Mouse (Mus musculus) limb, embryonic 10.5 days (tissue): ENCODE results near the gene Ndufaf2. TPM values are rescaled to one million over a fixed set of nuclear protein-coding genes. Genes with fewer than 3 reads are reported as not detected.

Experiments used
- DNase-seq: peaks from one replicate; pipeline ENCODE4 v3.0.0-alpha.2; 2017; ENCODE audit warnings: low spot score
- H3K27ac ChIP-seq: fragments of 300-500 bp; sonication (generic); 2 replicates; pipeline ENCODE4 v1.5.1; 2016; ENCODE audit warnings: mild to moderate bottlenecking
- H3K27me3 ChIP-seq: fragments of 300-500 bp; sonication (generic); 2 replicates; pipeline ENCODE4 v1.6.1; 2016; ENCODE audit warnings: low read depth, mild to moderate bottlenecking; ENCODE audit not compliant: poor library complexity, severe bottlenecking
- H3K36me3 ChIP-seq: fragments of 300-500 bp; sonication (generic); 2 replicates; pipeline ENCODE4 v1.6.1; 2016; ENCODE audit warnings: mild to moderate bottlenecking, moderate library complexity
- H3K4me1 ChIP-seq: fragments of 300-500 bp; sonication (generic); 2 replicates; pipeline ENCODE4 v1.6.1; 2016
- H3K4me3 ChIP-seq: fragments of 300-500 bp; sonication (generic); 2 replicates; pipeline ENCODE4 v1.5.1; 2016; ENCODE audit warnings: mild to moderate bottlenecking, moderate library complexity
- H3K9me3 ChIP-seq: fragments of 300-500 bp; sonication (generic); replicated peaks from 2 replicates; pipeline ENCODE4 v1.6.1; 2016; ENCODE audit warnings: mild to moderate bottlenecking
- WGBS: fragments of 180-500 bp; shearing (Covaris S2); methylation state at CpG from one replicate; pipeline ENCODE4 v1.1.7; 2016; 5-methylcytosine and 5-hydroxymethylcytosine counted together
- polyA plus RNA-seq: library from polyadenylated mRNA; unstranded; fragments of >200 nt; fragmentation: Nextera tagmentation; extraction: Ambion mirVana; gene quantifications from 2 replicates; pipeline ENCODE4 v1.2.1, GENCODE M21; 2016

Ndufaf2 gene
- polyA plus RNA-seq, 1 experiment from 2014 or later = 89.8 TPM

DNA sequence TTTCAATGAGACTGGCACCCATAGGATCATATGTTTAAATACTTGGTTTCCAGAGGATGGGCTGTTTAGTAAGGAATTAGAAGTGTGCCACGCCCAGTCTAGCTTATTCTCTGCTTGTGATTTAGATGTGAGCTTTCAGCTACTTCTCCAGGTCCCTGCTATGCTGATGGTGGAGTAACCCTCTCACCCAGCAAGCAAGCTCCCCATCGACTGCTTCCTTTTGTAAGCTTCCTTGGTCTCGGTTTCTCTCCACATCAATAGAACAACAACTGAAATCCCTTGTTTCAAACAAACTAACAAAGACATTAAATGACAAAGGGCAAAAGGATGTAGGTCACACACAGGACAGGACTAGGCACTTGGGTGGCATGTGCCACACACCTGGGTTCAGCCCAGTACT, 118.0 kb downstream of the Ndufaf2 start:
- H3K4me1 ChIP-seq = peaks cover 35% of the 10 kb centered on the region
- 78% methylated on average over 3 of the region's 3 CpGs for WGBS
- H3K4me3 ChIP-seq = no peak overlapping the region
- no peaks in the 10 kb centered on the region for H3K36me3 ChIP-seq
- no peaks in the 10 kb centered on the region for H3K9me3 ChIP-seq
- no peak overlapping the region for H3K27ac ChIP-seq
- no peak for DNase-seq
- no peaks in the 10 kb centered on the region for H3K27me3 ChIP-seq

DNA sequence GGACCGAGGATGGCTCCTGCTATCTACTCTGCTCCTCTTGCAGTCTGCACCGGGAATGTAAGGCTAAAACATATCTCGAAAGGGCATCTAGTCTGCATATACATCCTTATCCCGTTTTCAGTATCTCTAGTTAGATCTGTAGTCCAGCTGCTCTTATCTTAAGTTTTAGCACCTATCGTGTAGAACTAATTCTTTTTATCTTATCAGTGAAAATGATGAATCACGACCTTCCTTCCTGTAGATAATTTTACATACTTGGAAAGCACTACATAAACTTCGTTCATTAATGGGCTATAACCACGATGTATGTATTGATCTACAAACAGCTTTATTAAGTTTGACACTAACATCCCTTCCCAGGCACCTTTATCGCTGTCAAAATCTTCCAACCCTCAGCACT, 118.5 kb downstream of the Ndufaf2 start:
- Histone ChIP-seq H3K4me1 (peaks cover 31% of the 10 kb centered on the region), H3K36me3 (no peaks in the 10 kb centered on the region), H3K27me3 (no peaks in the 10 kb centered on the region), H3K9me3 (no peaks in the 10 kb centered on the region), H3K27ac (no peak overlapping the region), H3K4me3 (no peak overlapping the region)
- WGBS = 76% methylated on average over 9 of the region's 9 CpGs
- no peak for DNase-seq

DNA sequence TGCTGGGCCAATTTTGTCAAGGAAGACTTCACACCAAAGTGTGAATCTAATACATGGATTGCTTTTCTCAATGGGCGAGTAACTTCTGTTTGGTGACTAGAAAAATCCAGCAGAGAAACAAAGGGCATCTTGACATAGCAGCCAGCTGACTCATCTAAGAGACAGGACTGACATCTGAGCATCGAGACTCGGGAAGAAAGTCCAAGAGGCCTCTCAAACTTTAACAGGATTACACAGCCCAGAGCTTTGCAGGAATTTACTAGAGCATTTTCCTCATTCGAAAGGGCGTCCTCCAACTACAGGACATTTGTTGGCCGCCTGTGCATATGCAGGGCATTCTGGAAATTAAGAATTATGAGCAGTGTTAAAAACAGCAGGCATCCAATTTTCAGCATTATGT, 119.0 kb downstream of the Ndufaf2 start:
- 75% methylated on average over 6 of the region's 6 CpGs for WGBS
- no peak overlapping the region for H3K4me3 ChIP-seq
- H3K4me1 ChIP-seq = peaks cover 31% of the 10 kb centered on the region
- no peaks in the 10 kb centered on the region for H3K36me3 ChIP-seq
- DNase-seq = no peak
- H3K27me3 ChIP-seq = no peaks in the 10 kb centered on the region
- H3K27ac ChIP-seq = no peak overlapping the region
- H3K9me3 ChIP-seq = no peaks in the 10 kb centered on the region

DNA sequence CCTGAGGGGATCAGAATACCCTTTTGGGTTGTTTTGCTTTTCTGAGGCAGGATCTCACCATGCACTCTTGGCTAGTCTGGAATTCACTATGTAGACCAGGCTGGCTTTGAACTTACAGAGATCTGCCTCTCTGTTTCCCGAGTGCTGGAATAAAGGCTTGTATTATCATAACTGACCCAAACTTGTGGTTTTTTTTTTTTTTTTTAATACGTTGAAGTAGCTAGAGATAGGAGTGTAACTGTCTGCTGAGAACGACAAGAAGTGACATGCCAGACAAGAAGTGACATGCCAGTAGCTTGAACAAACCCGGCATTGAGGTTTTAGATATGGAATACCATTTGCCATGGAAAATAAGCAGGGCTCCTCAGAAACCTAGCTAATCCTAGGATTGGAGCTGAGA, 125.6 kb downstream of the Ndufaf2 start:
- DNase-seq = no peak
- Histone ChIP-seq H3K36me3 (no peaks in the 10 kb centered on the region), H3K4me3 (no peak overlapping the region), H3K27ac (no peak overlapping the region), H3K9me3 (no peaks in the 10 kb centered on the region), H3K27me3 (no peaks in the 10 kb centered on the region), H3K4me1 (no peaks in the 10 kb centered on the region)
- 91% methylated on average over 4 of the region's 4 CpGs for WGBS

DNA sequence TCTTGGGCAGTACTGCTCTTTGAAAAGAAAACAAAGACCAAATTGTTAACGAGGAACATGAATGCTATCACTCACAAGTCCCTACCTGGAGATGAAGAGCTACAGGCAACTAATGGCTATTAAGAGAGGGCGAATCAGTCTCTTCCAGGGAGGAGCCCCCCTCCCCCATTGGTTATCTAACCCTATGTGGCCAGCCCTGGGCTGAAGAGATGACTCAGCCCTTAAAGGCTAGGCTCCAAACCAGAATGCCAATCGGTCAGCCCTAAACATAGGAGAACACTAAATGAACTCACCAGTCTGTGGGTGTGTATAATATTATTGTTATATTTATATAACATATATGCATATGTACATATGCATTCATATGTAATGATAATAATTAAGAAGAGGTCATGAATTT, 132.6 kb downstream of the Ndufaf2 start:
- H3K9me3 ChIP-seq = no peaks in the 10 kb centered on the region
- H3K36me3 ChIP-seq = no peaks in the 10 kb centered on the region
- H3K4me1 ChIP-seq = no peaks in the 10 kb centered on the region
- H3K27ac ChIP-seq = no peak overlapping the region
- 76% methylated on average over 3 of the region's 3 CpGs for WGBS
- no peaks in the 10 kb centered on the region for H3K27me3 ChIP-seq
- DNase-seq = no peak
- no peak overlapping the region for H3K4me3 ChIP-seq

DNA sequence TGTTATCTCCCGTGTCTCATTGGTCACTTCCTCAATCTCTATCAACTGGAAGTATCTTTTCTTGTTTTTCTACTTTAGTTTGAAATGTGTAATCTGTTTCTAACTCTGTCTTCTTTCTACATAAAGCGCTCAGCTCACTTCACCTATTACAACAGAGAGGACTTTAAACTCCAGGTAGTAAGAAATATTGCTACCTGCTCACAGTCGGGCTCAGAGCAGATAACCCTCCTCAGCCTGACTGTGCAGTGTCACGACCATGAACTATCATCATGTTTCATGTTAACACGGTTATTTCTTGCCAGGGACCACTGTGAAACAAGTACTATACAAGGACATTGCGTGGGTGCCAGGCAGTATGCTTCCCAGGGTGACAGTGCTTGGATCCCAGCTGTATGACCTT, 141.1 kb downstream of the Ndufaf2 start:
- H3K4me3 ChIP-seq = no peak overlapping the region
- DNase-seq = no peak
- no peaks in the 10 kb centered on the region for H3K9me3 ChIP-seq
- H3K4me1 ChIP-seq = peaks cover 3% of the 10 kb centered on the region; the same call in 1 of the 2 replicates
- no peak overlapping the region for H3K27ac ChIP-seq
- H3K27me3 ChIP-seq = no peaks in the 10 kb centered on the region
- WGBS = 81% methylated on average over 6 of the region's 6 CpGs
- no peaks in the 10 kb centered on the region for H3K36me3 ChIP-seq

DNA sequence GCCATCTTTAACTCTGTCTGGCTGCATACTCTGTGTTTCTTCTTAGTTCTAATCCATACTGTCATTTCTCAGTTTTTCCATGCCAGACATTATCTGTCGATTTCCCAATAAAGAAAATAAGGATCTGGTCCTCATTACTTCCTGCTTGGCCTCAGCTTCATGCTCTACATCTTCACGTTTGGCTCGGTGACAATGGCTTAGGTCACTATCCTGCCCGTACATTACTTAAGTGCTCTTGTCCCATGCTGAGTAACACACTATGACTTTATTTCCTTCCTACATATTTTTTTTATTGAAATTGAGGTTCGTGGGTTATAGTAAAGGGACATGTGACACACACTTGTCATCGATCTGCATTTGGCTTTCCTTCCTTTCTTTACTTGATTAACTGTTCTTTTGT, 143.3 kb downstream of the Ndufaf2 start:
- Histone ChIP-seq H3K9me3 (no peaks in the 10 kb centered on the region), H3K27ac (no peak overlapping the region), H3K27me3 (no peaks in the 10 kb centered on the region), H3K4me1 (peaks cover 3% of the 10 kb centered on the region; the same call in 1 of the 2 replicates), H3K36me3 (no peaks in the 10 kb centered on the region), H3K4me3 (no peak overlapping the region)
- 90% methylated on average over 6 of the region's 6 CpGs for WGBS
- DNase-seq = no peak

DNA sequence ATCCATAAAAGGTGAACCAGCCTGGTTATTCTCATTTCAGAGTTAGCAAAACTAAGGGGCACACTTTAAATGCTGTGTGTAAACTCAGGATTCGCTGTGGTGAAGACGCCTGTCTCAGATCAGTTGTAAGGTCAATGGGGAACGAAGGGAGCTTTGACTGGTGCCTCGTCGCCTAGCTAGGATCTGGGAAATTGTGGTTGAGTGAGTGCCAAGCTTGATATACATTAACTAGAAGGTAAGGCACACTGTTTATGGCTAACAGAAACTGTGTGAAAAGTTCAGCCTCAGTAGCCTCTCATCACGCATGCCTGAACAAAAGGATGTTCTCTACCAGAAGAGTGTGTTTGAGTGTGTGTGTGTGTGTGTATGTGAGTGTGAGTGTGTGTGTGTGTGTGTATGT, 144.6 kb downstream of the Ndufaf2 start:
- no peak for DNase-seq
- H3K27me3 ChIP-seq = no peaks in the 10 kb centered on the region
- peaks cover 3% of the 10 kb centered on the region; the same call in 1 of the 2 replicates for H3K4me1 ChIP-seq
- H3K27ac ChIP-seq = no peak overlapping the region
- no peaks in the 10 kb centered on the region for H3K36me3 ChIP-seq
- H3K9me3 ChIP-seq = no peaks in the 10 kb centered on the region
- WGBS = 89% methylated on average over 6 of the region's 6 CpGs
- no peak overlapping the region for H3K4me3 ChIP-seq

DNA sequence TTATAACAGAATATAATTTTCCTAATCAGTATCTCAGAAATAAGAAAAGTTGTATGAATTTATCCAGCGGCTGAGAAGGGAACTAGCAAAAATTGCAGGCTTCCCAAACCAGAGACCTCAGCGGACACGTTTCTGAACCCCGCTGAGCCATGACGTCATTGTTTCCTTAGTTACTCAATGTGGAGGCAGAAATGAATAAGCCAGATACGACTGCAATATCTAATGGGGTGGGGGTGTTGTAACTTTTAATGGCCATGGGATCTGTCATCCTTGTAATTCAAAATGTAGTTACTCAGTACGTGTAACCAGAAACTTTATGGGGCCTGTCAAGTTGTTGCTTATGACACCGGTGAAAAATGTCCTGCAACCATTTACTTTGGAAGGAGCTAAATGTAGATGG, 145.3 kb downstream of the Ndufaf2 start:
- 90% methylated on average over 8 of the region's 8 CpGs for WGBS
- no peaks in the 10 kb centered on the region for H3K36me3 ChIP-seq

DNA sequence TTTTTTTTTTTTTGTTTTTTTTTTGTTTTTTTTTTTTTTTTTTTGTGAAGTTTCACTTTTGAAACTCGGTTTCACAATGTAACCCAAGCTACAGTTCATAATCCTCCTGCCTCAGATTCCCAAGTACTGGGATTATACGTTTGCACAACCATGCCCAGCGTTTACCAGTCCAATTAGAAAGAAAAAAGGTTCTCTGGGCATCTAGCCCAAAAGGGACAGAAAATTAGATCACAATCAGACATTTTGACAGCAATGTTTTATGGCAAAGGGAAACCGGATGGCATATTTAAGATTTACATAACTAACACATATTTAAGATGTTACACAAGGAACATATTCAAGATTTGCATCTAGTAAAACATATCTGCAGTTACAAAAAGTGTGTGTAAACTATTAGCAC, 150.6 kb downstream of the Ndufaf2 start:
- Histone ChIP-seq H3K9me3 (no peaks in the 10 kb centered on the region), H3K4me3 (no peak overlapping the region), H3K36me3 (no peaks in the 10 kb centered on the region), H3K27ac (no peak overlapping the region), H3K27me3 (no peaks in the 10 kb centered on the region), H3K4me1 (peaks cover 17% of the 10 kb centered on the region)
- DNase-seq = no peak
- 91% methylated on average over 4 of the region's 4 CpGs for WGBS

More for the DNA sequence above, 145.3 kb downstream of the Ndufaf2 start:
- H3K9me3 ChIP-seq = no peaks in the 10 kb centered on the region
- H3K27me3 ChIP-seq = no peaks in the 10 kb centered on the region
- no peak overlapping the region for H3K27ac ChIP-seq
- H3K4me1 ChIP-seq = peaks cover 3% of the 10 kb centered on the region; the same call in 1 of the 2 replicates
- no peak for DNase-seq
- no peak overlapping the region for H3K4me3 ChIP-seq

DNA sequence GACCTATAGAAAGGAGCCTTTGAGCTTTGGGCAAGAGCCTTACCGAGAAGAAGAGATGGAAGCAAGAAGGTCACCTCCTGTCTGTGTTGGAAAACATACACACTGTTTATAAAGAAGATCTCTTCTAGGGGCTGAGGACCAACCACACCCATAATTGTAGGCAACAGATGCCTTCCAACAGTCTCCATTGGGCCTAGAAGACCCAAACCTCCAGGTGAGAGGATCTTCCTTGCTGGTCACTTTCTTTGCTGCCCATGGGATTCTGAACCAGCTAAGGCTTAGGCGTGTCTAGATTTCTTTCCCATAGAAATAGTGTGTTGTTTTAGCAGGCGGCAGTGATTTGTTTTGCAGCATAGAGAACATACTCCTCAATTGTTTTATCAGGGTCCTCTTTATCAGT, 162.1 kb downstream of the Ndufaf2 start:
- 95% methylated on average over 3 of the region's 3 CpGs for WGBS
- Histone ChIP-seq H3K36me3 (no peaks in the 10 kb centered on the region), H3K27me3 (no peaks in the 10 kb centered on the region), H3K4me1 (no peaks in the 10 kb centered on the region), H3K27ac (no peak overlapping the region), H3K4me3 (no peak overlapping the region), H3K9me3 (no peaks in the 10 kb centered on the region)
- DNase-seq = no peak

DNA sequence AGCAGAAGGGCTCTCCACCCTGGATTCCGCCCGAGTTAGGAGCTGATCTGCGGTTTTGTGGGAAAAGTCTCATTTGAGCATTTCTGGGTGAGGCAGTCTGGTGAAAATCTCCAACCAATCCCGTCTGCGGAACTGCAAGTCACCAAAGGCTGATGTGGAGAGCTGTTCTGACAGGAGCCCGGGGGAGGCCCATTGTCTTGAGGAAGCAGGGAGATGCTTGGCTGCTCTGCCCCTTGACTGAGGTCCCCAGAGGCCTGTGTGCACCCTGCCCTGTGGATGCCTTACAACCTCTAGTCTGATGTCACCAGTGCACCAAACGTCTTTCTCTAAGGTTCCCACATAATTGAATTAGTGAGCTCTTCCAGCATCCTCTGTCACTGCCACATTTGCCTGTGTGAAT, 163.2 kb downstream of the Ndufaf2 start:
- H3K4me3 ChIP-seq = no peak overlapping the region
- no peaks in the 10 kb centered on the region for H3K9me3 ChIP-seq
- H3K27ac ChIP-seq = no peak overlapping the region
- H3K36me3 ChIP-seq = no peaks in the 10 kb centered on the region
- H3K27me3 ChIP-seq = no peaks in the 10 kb centered on the region
- no peak for DNase-seq
- no peaks in the 10 kb centered on the region for H3K4me1 ChIP-seq
- 81% methylated on average over 7 of the region's 7 CpGs for WGBS

DNA sequence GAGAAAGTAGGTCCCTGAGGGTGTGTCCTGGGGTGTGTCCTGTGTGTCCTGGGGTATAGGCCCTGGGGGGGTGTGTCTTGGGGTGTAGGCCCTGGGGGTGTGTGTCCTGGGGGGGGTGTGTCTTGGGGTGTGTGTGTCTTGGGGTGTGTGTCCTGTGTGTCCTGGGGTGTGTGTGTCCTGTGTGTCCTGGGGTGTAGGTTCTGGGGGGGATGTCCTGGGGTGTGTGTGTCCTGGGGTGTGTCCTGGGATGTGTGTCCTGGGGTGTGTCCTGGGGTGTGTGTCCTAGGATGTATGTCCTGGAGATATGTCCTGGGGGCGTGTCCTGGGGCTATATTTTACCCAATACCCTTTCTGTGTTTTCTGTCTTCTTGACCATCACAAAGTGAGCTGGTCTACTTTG, 165.8 kb downstream of the Ndufaf2 start:
- Histone ChIP-seq H3K27me3 (no peaks in the 10 kb centered on the region), H3K4me3 (no peak overlapping the region), H3K9me3 (no peaks in the 10 kb centered on the region), H3K27ac (no peak overlapping the region), H3K4me1 (no peaks in the 10 kb centered on the region), H3K36me3 (no peaks in the 10 kb centered on the region)
- 86% methylated on average over 1 of the region's 1 CpGs for WGBS
- DNase-seq = no peak

DNA sequence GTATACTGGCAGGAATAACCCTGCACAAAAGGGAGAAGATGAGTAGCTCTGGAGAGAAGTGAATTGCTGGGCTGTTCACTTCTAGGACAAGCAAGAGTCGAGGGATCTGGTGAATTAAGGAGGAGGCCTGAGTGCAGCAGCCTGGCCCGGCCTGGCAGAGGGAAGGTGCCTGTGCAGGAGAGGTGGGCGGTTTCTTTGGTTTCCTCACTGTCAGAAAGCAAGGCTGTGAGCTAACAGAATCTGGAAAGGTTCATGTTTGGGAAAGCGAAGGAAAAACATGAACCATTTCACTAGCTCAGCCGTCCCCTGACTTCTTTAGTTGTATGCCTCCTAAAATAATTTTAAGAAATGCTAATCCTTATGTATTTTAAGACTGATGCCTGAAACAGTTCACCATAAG, 173.8 kb downstream of the Ndufaf2 start:
- no peak for DNase-seq
- H3K9me3 ChIP-seq = no peaks in the 10 kb centered on the region
- 80% methylated on average over 5 of the region's 5 CpGs for WGBS
- no peaks in the 10 kb centered on the region for H3K36me3 ChIP-seq
- H3K4me3 ChIP-seq = no peak overlapping the region
- no peaks in the 10 kb centered on the region for H3K27me3 ChIP-seq
- no peaks in the 10 kb centered on the region for H3K4me1 ChIP-seq
- H3K27ac ChIP-seq = no peak overlapping the region
